Mouse (Mus musculus) ES-E14 (cell line): ENCODE measurements around the gene B3gat3. TPM values are rescaled to one million over a fixed set of nuclear protein-coding genes. Genes with fewer than 3 reads are reported as not detected.
A peak's percentile ranks its signal among the peaks of the same experiment; 100 is the strongest.

Experiments
- DNase-seq: peaks from one replicate; pipeline ENCODE4 v3.0.0-alpha.2; 2013; ENCODE audit warnings: low read depth, low spot score
- H3K27ac ChIP-seq: 2 replicates; pipeline ENCODE4 v1.5.1; 2012; ENCODE audit warnings: low read depth, mild to moderate bottlenecking, low read length, moderate library complexity, mixed read lengths; ENCODE audit not compliant: poor library complexity, insufficient read depth, severe bottlenecking
- H3K36me3 ChIP-seq: 2 replicates; pipeline ENCODE4 v1.6.1; 2012; ENCODE audit warnings: mild to moderate bottlenecking, low read length, moderate library complexity, mixed read lengths; ENCODE audit not compliant: control insufficient read depth, poor library complexity, insufficient read depth, severe bottlenecking
- H3K4me1 ChIP-seq, 2 experiments: fragments of 150-350 bp in 1 of 2; sonication (generic) in 1 of 2; 2 replicates each; pipeline ENCODE4 v1.6.1; 2012; ENCODE audit warnings: low read length in 2 of 2, mild to moderate bottlenecking in 1 of 2, mixed read lengths in 1 of 2; ENCODE audit not compliant: control insufficient read depth in 2 of 2, insufficient read depth in 2 of 2, poor library complexity in 1 of 2
- H3K4me3 ChIP-seq, 2 experiments: fragments of 150-350 bp in 1 of 2; sonication (generic) in 1 of 2; 2 replicates each; pipeline ENCODE4 v1.5.1; 2012; ENCODE audit warnings: low read length in 2 of 2, low read depth in 1 of 2, mild to moderate bottlenecking in 1 of 2, mixed read lengths in 1 of 2; ENCODE audit not compliant: insufficient read depth in 1 of 2, poor library complexity in 1 of 2, severe bottlenecking in 1 of 2
- H3K9ac ChIP-seq: 2 replicates; pipeline ENCODE4 v1.6.1; 2012; ENCODE audit warnings: low read depth, mild to moderate bottlenecking, low read length, mixed read lengths; ENCODE audit not compliant: poor library complexity, insufficient read depth, severe bottlenecking
- H3K9me3 ChIP-seq: fragments of 150-350 bp; sonication (generic); 2 replicates; pipeline ENCODE4 v1.6.1; 2012; ENCODE audit warnings: low read depth, mild to moderate bottlenecking, low read length; ENCODE audit not compliant: control insufficient read depth, insufficient read depth
- CHD2 ChIP-seq: IDR thresholded peaks from 2 replicates; pipeline ENCODE4 v1.6.1; 2014; ENCODE audit warnings: mild to moderate bottlenecking, low read depth, low read length, inconsistent platforms
- HCFC1 ChIP-seq: IDR thresholded peaks from 2 replicates; pipeline ENCODE4 v1.6.1; 2012; ENCODE audit warnings: low read length, inconsistent platforms, borderline replicate concordance; ENCODE audit not compliant: insufficient read depth
- MAFK ChIP-seq: IDR thresholded peaks from 2 replicates; pipeline ENCODE4 v1.6.1; 2014; ENCODE audit warnings: mild to moderate bottlenecking, low read depth, low read length, inconsistent platforms; ENCODE audit not compliant: insufficient read depth
- ZC3H11A ChIP-seq: IDR thresholded peaks from 2 replicates; pipeline ENCODE4 v1.6.1; 2012; ENCODE audit warnings: low read depth, mild to moderate bottlenecking, inconsistent platforms, low read length, borderline replicate concordance
- ZNF384 ChIP-seq: IDR thresholded peaks from 2 replicates; pipeline ENCODE4 v1.6.1; 2012; ENCODE audit warnings: low read depth, low read length, inconsistent platforms
- in situ Hi-C, 2 experiments: fragments of 600-800 bp; cut with MboI; formaldehyde crosslinking; loops; one replicate each; pipeline ENCODE4 v1.15.1; 2025; ENCODE audit warnings: low sequenced_read_pairs in 2 of 2, inconsistent platforms in 1 of 2; ENCODE audit not compliant: unreplicated experiment in 2 of 2
- total RNA-seq: library from RNA; depleted of rRNA; stranded (reverse); fragments of 300-350 nt; gene quantifications from 2 replicates; pipeline ENCODE4 v1.2.3, GENCODE M21; 2012

The B3gat3 gene
- total RNA-seq, 1 experiment, result 36.8 TPM

DNA sequence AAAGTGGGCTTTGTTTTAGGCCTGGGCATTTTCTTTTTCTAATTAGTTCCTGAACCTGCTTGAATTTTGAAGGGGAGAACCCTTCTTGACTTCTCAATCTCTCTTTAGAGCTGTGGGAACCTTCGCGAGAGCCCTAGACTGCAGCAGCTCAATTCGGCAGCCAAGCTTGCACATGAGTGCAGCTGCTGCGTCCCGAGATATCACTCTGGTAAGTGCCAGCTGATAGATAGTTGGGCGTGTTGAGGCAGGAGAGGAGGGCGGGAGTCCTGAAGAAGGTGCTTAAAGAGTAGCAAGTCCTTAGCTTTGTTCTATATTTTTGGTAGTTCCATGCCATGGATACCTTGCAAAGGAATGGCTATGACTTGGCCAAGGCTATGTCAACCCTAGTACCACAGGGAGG lies 26.8 kb downstream of the B3gat3 start:
- DNase-seq, result no peak
- in situ Hi-C loops, result no loop called here
- no peak overlapping the region for H3K27ac ChIP-seq

DNA sequence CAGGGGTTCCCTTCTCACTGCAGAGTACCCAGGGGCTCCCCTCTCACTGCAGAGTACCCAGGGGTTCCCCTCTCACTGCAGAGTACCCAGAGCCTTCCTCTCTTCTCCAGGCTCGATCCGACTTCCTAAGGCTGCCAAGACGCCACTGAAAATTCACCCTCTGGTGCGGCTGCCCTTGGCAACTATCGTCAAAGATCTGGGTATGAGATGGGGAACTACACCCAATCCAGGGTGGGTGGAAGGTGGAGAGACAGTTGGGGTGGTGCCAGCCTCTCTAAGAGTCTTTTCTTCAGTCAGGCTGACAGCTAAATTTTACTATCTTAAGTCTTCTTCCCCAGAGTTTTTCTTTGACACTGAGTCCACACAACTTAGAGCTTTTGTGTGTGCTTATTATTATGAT lies 30.0 kb downstream of the B3gat3 start:
- Histone ChIP-seq H3K4me3 (no peak overlapping the region), H3K9me3 (no peaks in the 10 kb centered on the region), H3K27ac (no peak overlapping the region), H3K36me3 (peaks cover 57% of the 10 kb centered on the region), H3K9ac (no peak overlapping the region), H3K4me1 (no peaks in the 10 kb centered on the region)
- in situ Hi-C loops, result no loop called here
- TF ChIP-seq CHD2 (no peak), ZNF384 (no peak), ZC3H11A (no peak), MAFK (no peak), HCFC1 (no peak)
- DNase-seq, result no peak

More for the DNA sequence above, 26.8 kb downstream of the B3gat3 start:
- Histone ChIP-seq H3K9ac (no peak overlapping the region), H3K36me3 (peaks cover 61% of the 10 kb centered on the region), H3K4me3 (no peak overlapping the region), H3K9me3 (no peaks in the 10 kb centered on the region), H3K4me1 (peaks cover 5 to 6% of the 10 kb centered on the region in 2 experiments; a peak in 3 of 4 replicates)
- no peak for TF ChIP-seq CHD2
- no peak for TF ChIP-seq HCFC1
- TF ChIP-seq ZC3H11A, result no peak
- no peak for TF ChIP-seq ZNF384
- no peak for TF ChIP-seq MAFK

DNA sequence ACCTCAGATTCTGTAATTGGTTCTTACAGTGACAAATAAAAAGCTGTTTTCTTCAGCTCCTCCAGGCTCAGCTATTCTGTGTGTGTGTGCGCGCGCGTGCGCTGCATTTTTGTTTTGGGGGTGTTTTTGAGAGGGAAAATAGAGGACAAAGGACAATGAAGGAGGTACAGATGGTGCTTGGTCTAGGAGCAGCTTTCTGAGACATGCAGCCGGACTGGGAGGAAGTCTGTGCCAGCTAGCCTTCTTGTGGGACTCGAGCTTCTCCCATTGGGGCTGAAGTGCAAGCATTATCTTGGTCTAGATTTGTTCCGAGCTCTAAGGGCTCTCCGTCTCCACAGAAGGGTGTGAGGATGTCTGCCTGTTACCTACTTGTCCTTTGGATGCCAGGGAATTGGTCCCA lies 32.1 kb downstream of the B3gat3 start:
- Histone ChIP-seq H3K4me1 (no peaks in the 10 kb centered on the region), H3K27ac (no peak overlapping the region), H3K9ac (no peak overlapping the region), H3K36me3 (peaks cover 42% of the 10 kb centered on the region), H3K4me3 (no peak overlapping the region), H3K9me3 (no peaks in the 10 kb centered on the region)
- in situ Hi-C loops, result no loop called here
- no peak for TF ChIP-seq CHD2
- no peak for TF ChIP-seq MAFK
- no peak for TF ChIP-seq HCFC1
- no peak for TF ChIP-seq ZNF384
- TF ChIP-seq ZC3H11A, result no peak
- no peak for DNase-seq

DNA sequence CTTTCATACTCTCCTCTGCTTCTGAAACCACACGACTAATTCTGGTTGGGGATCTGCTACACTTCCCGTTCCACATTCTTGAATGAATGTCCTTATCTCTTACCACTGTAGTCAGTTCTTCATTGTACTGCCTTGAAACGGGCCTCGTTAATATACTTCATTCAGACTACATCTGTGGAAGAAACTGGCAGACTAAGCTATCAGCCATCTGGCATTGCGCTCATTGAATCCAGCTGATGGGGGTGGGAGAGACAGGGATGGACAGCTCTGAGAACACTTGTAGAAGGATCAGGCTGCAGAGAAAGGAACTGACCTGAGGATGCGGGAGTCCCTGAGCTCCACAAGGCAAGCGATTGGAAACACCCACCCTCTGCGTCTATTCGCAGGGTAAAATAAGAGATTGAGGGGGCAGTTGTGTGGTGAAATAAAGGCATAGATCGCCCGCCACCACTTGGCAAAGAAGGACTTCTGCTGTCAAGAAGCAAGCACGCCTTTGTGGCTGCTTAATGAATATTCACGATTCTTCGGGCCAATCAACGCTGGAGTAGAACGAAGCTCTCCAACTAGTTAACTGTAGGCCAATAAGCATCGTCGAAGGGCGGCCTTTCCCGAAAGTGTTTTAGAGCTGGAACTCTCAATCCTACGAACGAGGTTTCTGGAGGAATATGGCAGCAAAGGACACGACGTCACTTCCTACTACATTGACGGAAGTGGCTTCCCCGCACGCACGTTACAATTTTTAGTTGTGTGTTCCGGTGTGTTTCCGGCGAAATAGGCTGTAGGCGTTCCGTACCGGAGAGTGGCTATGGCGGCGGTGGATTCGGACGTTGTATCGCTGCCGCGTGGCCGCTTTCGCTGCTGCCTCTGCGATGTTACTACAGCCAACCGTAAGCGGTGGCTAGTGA lies 33.2 kb downstream of the B3gat3 start, which contains the start of gene Tut1:
Gene Tut1 (plus strand): TSS at position 713 of the 905 bp plus-strand sequence.
- Histone ChIP-seq H3K36me3 (peaks cover 30% of the 10 kb centered on the region), H3K4me1 (no peaks in the 10 kb centered on the region), H3K4me3 (peak within 1 kb of the TSS; percentile 95 to 97), H3K27ac (peak within 1 kb of the TSS; percentile 87), H3K9me3 (no peaks in the 10 kb centered on the region), H3K9ac (peak within 1 kb of the TSS; percentile 97)
- DNase-seq, result peak; percentile 96
- in situ Hi-C loops, result no loop called here
- TF ChIP-seq CHD2 (peak; percentile 83; the same call in 1 of the 2 replicates), ZC3H11A (no peak), MAFK (0 out of 2 replicates have a peak, but pooled peaks have one; percentile 19), ZNF384 (no peak), HCFC1 (peak; percentile 93)
